Mouse (Mus musculus): ENCODE results near the gene Brpf1.

DNA sequence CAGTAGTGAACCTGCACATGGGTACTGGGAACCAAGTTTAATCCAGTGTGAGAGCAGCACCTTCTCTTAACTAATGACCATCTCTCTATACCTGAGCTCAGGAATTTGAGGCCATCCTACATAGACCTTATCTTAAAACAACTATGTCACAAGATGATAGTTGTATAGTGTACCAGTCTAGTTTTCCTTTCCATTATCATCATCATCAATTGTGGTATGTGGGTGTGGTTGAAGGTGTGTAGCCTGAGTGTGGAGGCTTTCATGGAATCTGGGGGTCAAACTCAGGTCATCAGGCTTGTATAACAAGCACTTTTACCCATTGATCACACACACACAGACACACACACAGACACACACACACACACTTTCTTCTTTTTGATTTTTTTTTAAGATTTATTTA, 43.6 kb downstream of the Brpf1 start:
- no peak for TF ChIP-seq POLR2A (IDR thresholded peaks at IDR 0.05; ENCODE audit: extremely low read depth, insufficient read depth, low read length)
- no peak for TF ChIP-seq CTCF (IDR thresholded peaks at IDR 0.05; ENCODE audit: extremely low read depth, insufficient read depth, low read length)

Measured in cortical plate, adult 2 months (tissue).